Mouse (Mus musculus) lung, embryonic 16.5 days (tissue): ENCODE measurements around the gene H2-DMa. TPM values are rescaled to one million over a fixed set of nuclear protein-coding genes. Genes with fewer than 3 reads are reported as not detected.

Experiments
- polyA plus RNA-seq: library from polyadenylated mRNA; unstranded; fragments of >200 nt; fragmentation: Nextera tagmentation; extraction: Ambion mirVana; gene quantifications from 2 replicates; pipeline ENCODE4 v1.2.1, GENCODE M21; 2015

The H2-DMa gene
- polyA plus RNA-seq, 1 experiment from 2014 or later, result 11.8 TPM

Other genes starting within 250 kb of the H2-DMa start
- gene Gm7029, start 245.7 kb upstream of the H2-DMa start, polyA plus RNA-seq, result not detected in 2 replicates
- gene Kifc1, start 228.9 kb upstream of the H2-DMa start, polyA plus RNA-seq, result 8.8 and 9.6 TPM in 2 replicates
- 0.26 TPM in 1 of 2 replicates, not detected in the other for gene Platr17, start 214.4 kb upstream of the H2-DMa start, polyA plus RNA-seq
- 44.1 and 50.6 TPM in 2 replicates for gene Daxx, start 210.1 kb upstream of the H2-DMa start, polyA plus RNA-seq
- 57.7 and 70.8 TPM in 2 replicates for gene Tapbp, start 203.6 kb upstream of the H2-DMa start, polyA plus RNA-seq
- 17.8 and 18.7 TPM in 2 replicates for gene Zbtb22, start 203.6 kb upstream of the H2-DMa start, polyA plus RNA-seq
- gene Rgl2, start 190.0 kb upstream of the H2-DMa start, polyA plus RNA-seq, result 49.5 and 51.7 TPM in 2 replicates
- gene Pfdn6, start 179.2 kb upstream of the H2-DMa start, polyA plus RNA-seq, result 143 and 151 TPM in 2 replicates
- 20.2 and 20.6 TPM in 2 replicates for gene Wdr46, start 178.9 kb upstream of the H2-DMa start, polyA plus RNA-seq
- gene B3galt4, start 168.1 kb upstream of the H2-DMa start, polyA plus RNA-seq, result 5.5 and 5.6 TPM in 2 replicates
- gene Vps52, start 163.7 kb upstream of the H2-DMa start, polyA plus RNA-seq, result 49.4 and 50.5 TPM in 2 replicates
- 1,739 and 1,825 TPM in 2 replicates for gene Rps18, start 163.5 kb upstream of the H2-DMa start, polyA plus RNA-seq
- gene H2-K1, start 119.2 kb upstream of the H2-DMa start, polyA plus RNA-seq, result 55.5 and 83.8 TPM in 2 replicates
- 15.0 and 15.2 TPM in 2 replicates for gene Ring1, start 94.9 kb upstream of the H2-DMa start, polyA plus RNA-seq
- 40.9 and 41.6 TPM in 2 replicates for gene H2-Ke6, start 91.5 kb upstream of the H2-DMa start, polyA plus RNA-seq
- gene Slc39a7, start 87.9 kb upstream of the H2-DMa start, polyA plus RNA-seq, result 188 and 191 TPM in 2 replicates
- gene Rxrb, start 87.7 kb upstream of the H2-DMa start, polyA plus RNA-seq, result 49.6 and 49.9 TPM in 2 replicates
- gene Col11a2, start 80.1 kb upstream of the H2-DMa start, polyA plus RNA-seq, result 2.6 and 3.7 TPM in 2 replicates
- 0.23 and 1.0 TPM in 2 replicates for gene H2-Oa, start 27.2 kb upstream of the H2-DMa start, polyA plus RNA-seq
- gene Brd2, start 3.1 kb downstream of the H2-DMa start, polyA plus RNA-seq, result 97.8 and 100 TPM in 2 replicates
- gene H2-DMb2, start 23.8 kb downstream of the H2-DMa start, polyA plus RNA-seq, result 1.6 and 2.1 TPM in 2 replicates
- 3.7 and 6.2 TPM in 2 replicates for gene H2-DMb1, start 33.5 kb downstream of the H2-DMa start, polyA plus RNA-seq
- gene Tap1, start 68.0 kb downstream of the H2-DMa start, polyA plus RNA-seq, result 7.2 and 9.7 TPM in 2 replicates
- gene Psmb9, start 68.2 kb downstream of the H2-DMa start, polyA plus RNA-seq, result 8.8 and 12.8 TPM in 2 replicates
- gene Psmb8, start 78.2 kb downstream of the H2-DMa start, polyA plus RNA-seq, result 21.4 and 37.2 TPM in 2 replicates
- 12.2 and 18.1 TPM in 2 replicates for gene Tap2, start 84.0 kb downstream of the H2-DMa start, polyA plus RNA-seq
- 0.35 and 0.53 TPM in 2 replicates for gene H2-Ob, start 119.4 kb downstream of the H2-DMa start, polyA plus RNA-seq
- 15.1 and 36.2 TPM in 2 replicates for gene H2-Ab1, start 138.1 kb downstream of the H2-DMa start, polyA plus RNA-seq
- gene H2-Aa, start 168.3 kb downstream of the H2-DMa start, polyA plus RNA-seq, result 9.0 and 18.1 TPM in 2 replicates
- 6.5 and 13.5 TPM in 2 replicates for gene H2-Eb1, start 186.3 kb downstream of the H2-DMa start, polyA plus RNA-seq
- gene H2-Eb2, start 206.1 kb downstream of the H2-DMa start, polyA plus RNA-seq, result 0.04 TPM in 1 of 2 replicates, not detected in the other
- 0.09 TPM in 1 of 2 replicates, not detected in the other for gene Btnl2, start 235.3 kb downstream of the H2-DMa start, polyA plus RNA-seq